Mouse (Mus musculus): ENCODE results near the gene Hoxa4.

GRCm38 (mm10) chr6:52221337-52221992 is 29.9 kb upstream of the Hoxa4 start, which contains the start of gene Hoxa7:
- TF ChIP-seq CTCF (IDR thresholded peaks at IDR 0.05; ENCODE audit: low read depth, low read length) (peak; percentile 83), GATA1 (IDR thresholded peaks at IDR 0.05; ENCODE audit: borderline replicate concordance, low read length) (no peak), POLR2AphosphoS5 (IDR thresholded peaks at IDR 0.05; ENCODE audit: insufficient replicate concordance, low read depth, low read length) (no peak)

Measured in G1E (cell line).